Mouse (Mus musculus) right cerebral cortex, adult 18-20 months (tissue): Measurements from ENCODE around the gene Lime1.

Experiments
- DNase-seq: peaks from one replicate; pipeline ENCODE4 v3.0.0; 2022; ENCODE audit warnings: mixed read lengths

Lime1 gene

DNA sequence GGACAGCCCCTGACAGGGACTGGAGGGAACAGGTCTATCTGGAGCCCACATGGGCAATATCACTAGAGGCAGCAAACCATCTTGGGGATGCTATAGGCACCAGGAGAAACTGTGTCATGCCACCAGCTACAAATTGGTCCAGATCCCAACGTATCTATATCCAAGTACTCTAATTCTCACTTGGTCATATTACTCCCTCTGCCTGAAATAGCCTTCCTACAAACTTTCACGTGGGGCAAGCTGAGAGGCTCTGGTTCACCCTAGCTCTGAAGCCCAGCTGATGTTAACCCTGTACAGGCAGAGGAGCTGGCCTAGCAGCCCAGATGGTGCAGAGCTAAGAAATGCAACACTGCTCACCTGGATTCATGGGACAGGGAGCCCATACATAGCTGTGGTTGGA, 11.7 kb downstream of the Lime1 start:
- DNase-seq: no peak

DNA sequence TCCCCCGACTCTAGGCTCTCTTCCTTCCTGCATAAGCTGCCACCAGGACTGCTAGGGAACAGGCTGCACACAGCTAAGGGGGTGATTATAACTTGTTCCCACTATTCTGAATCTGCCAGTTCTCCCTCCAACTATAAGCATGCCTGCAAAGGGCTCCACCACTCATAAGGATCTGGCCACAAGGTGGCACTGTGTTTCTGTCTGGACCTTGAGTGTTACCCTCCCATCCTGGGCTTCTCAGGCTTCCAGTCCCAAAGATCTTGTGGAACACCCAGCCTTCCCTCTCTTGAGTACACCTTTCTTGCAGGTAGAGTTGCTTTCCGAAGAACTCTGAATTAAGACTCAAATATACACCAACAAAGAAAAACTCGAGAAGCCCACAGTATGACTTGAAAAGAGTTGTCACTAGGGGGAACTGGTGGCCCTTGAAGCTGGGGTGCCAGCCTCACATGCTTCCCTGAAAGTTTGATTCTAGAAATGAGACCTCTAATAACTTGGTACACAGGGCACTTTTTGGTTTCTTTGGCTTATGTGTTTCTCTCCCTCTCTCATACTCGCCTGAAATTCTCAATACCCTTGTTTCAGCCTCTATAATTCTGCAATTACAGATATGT, 12.8 kb downstream of the Lime1 start:
- peak; percentile 85 for DNase-seq

- no peak for DNase-seq
Measured at GRCm38 (mm10) chr2:181394086-181394485, 14.2 kb downstream of the Lime1 start.

- DNase-seq: no peak
Measured at GRCm38 (mm10) chr2:181397207-181397761, 17.4 kb downstream of the Lime1 start.

DNA sequence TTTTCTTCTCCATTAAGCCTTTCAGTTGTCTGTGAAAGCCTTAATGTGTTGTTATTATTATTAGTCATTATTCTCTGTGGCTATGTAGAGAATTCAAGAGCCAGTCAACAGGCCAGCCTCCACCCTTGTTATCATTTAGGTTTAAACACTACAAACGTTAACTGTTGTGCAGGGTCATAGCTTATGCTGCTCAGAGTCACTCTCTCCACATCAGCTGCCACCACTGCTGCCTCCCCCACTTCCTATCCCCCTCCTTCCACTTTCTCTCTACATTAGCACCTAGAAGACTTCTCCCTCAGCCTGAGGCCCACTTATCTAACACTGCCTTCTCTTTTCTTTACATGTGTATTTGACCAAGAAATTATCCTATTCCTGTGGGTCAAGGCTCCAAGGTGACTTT, 21.6 kb downstream of the Lime1 start:
- no peak for DNase-seq

GRCm38 (mm10) chr2:181403722-181404121, 23.8 kb downstream of the Lime1 start:
- DNase-seq: no peak

DNA sequence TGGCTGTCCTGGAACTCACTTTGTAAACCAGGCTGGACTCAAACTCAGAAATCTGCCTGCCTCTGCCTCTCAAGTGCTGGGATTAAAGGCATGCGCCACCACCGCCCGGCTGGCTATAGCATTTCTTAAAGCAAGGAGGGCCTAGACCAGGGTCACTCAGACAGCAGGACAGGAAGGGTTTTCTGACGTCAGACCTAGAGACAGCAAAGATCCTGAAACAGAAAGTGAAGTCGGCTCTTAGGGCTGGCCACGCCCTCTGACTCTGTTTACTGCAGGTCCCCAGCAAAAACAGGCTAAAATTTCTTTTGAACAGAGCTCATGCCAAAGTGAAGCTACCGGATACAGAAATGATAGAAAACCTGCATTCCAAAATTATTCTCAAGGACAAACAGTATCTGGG, 29.8 kb downstream of the Lime1 start:
- no peak for DNase-seq

- DNase-seq: peak; percentile 68
Measured at GRCm38 (mm10) chr2:181410760-181411473, 31.0 kb downstream of the Lime1 start.

DNA sequence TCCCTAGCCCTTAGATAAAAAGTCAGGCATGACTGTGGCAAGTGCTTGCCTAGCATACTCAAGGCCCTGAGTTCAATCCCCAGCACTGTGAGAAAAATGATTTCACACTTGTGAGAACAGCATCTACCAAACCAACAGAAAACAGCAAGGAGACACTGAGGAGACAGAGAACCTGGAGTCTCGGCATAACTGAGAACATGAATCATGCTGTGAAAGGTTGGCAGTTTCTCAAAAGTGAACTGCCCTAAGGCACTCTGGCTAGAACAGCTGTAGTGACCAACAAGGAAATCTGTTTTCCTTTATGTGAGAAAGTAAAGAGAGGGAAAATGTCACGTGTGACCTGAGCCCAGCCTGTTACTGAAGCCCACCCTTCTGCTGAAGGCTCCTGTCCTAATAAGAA, 33.3 kb downstream of the Lime1 start:
- DNase-seq: no peak

DNA sequence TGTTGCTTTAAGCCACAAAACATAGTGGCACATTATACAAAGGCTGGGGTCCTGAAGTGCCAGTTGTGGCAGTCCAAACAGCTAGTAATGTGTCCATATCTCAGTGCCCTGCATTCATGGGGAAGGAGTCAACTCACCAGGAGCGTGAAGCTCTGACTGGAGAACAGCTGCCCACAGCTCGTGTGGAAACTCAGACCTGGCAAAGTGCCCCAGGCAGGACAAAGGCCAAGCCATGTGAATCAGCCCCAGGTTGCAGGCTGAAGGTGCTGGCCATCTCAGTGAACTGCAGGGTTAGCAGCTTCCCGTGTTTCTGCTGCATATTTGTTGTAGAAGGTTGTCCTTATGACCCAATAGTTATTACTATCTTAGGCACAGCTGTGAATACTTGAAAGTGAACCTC, 36.1 kb downstream of the Lime1 start:
- DNase-seq: no peak

GRCm38 (mm10) chr2:181419359-181419758, 39.5 kb downstream of the Lime1 start:
- DNase-seq: no peak

- DNase-seq: peak; percentile 83
Measured at GRCm38 (mm10) chr2:181420426-181420825, 40.5 kb downstream of the Lime1 start.

- no peak for DNase-seq
Measured at GRCm38 (mm10) chr2:181420903-181421638, 41.2 kb downstream of the Lime1 start.

GRCm38 (mm10) chr2:181423834-181424233, 44.0 kb downstream of the Lime1 start:
- no peak for DNase-seq
